Mouse (Mus musculus) hindbrain, embryonic 13.5 days (tissue): Measurements from ENCODE around the gene Cep57l1. TPM values are rescaled to one million over a fixed set of nuclear protein-coding genes. Genes with fewer than 3 reads are reported as not detected.

Source experiments
- ATAC-seq: fragments of 200-750 bp; cut with Nextera tagmentation; 2 replicates; pipeline ENCODE4 v1.8.0; 2017; ENCODE audit warnings: moderate TSS enrichment; ENCODE audit not compliant: low FRiP score
- H3K27ac ChIP-seq: fragments of 300-500 bp; sonication (generic); 2 replicates; pipeline ENCODE4 v1.5.1; 2015; ENCODE audit warnings: inconsistent platforms, mild to moderate bottlenecking, moderate library complexity
- H3K27me3 ChIP-seq: fragments of 300-500 bp; sonication (generic); 2 replicates; pipeline ENCODE4 v1.6.1; 2015; ENCODE audit warnings: mild to moderate bottlenecking, inconsistent platforms
- H3K36me3 ChIP-seq: fragments of 300-500 bp; sonication (generic); 2 replicates; pipeline ENCODE4 v1.6.1; 2015; ENCODE audit warnings: mild to moderate bottlenecking, inconsistent platforms
- H3K4me1 ChIP-seq: fragments of 300-500 bp; sonication (generic); replicated peaks from 2 replicates; pipeline ENCODE4 v1.6.1; 2015; ENCODE audit warnings: inconsistent platforms
- H3K4me2 ChIP-seq: fragments of 300-500 bp; sonication (generic); 2 replicates; pipeline ENCODE4 v1.6.1; 2015; ENCODE audit warnings: inconsistent platforms, mild to moderate bottlenecking, moderate library complexity
- H3K4me3 ChIP-seq: fragments of 300-500 bp; sonication (generic); 2 replicates; pipeline ENCODE4 v1.5.1; 2015; ENCODE audit warnings: mild to moderate bottlenecking, inconsistent platforms
- H3K9ac ChIP-seq: fragments of 300-500 bp; sonication (generic); 2 replicates; pipeline ENCODE4 v1.6.1; 2015; ENCODE audit warnings: mild to moderate bottlenecking, inconsistent platforms
- H3K9me3 ChIP-seq: fragments of 300-500 bp; sonication (generic); 2 replicates; pipeline ENCODE4 v1.6.1; 2016; ENCODE audit warnings: inconsistent platforms
- WGBS: fragments of 180-500 bp; shearing (Covaris S2); methylation state at CpG from one replicate; pipeline ENCODE4 v1.1.7; 2015; 5-methylcytosine and 5-hydroxymethylcytosine counted together
- polyA plus RNA-seq: library from polyadenylated mRNA; unstranded; fragments of >200 nt; fragmentation: Nextera tagmentation; extraction: Ambion mirVana; gene quantifications from 2 replicates; pipeline ENCODE4 v1.2.1, GENCODE M21; 2015

Gene Cep57l1
- polyA plus RNA-seq, 1 experiment from 2014 or later = 14.4 TPM

DNA sequence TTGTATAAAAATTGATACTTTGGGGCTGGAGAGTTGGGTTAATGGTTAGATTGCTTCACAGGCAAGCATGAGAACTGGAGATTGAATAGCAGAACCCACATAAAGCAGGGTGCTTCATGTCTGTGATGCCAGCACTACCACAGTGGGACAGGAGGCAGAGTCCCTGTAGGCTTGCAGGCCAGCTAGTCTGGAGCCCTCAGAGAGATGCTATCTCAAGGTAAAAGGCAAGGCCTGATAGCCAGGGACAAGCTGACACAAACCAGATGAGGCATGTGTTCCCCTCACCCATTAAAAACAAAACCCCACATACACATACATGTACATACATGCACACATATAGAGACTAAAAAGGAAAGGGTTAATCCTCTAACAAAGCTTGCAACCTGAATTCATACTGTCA lies 51.6 kb downstream of the Cep57l1 start:
- Histone ChIP-seq H3K9ac (no peak overlapping the region), H3K27me3 (no peaks in the 10 kb centered on the region), H3K27ac (no peak overlapping the region), H3K4me2 (no peak overlapping the region), H3K36me3 (no peaks in the 10 kb centered on the region), H3K9me3 (no peaks in the 10 kb centered on the region), H3K4me3 (no peak overlapping the region), H3K4me1 (no peaks in the 10 kb centered on the region)
- ATAC-seq = no peak

DNA sequence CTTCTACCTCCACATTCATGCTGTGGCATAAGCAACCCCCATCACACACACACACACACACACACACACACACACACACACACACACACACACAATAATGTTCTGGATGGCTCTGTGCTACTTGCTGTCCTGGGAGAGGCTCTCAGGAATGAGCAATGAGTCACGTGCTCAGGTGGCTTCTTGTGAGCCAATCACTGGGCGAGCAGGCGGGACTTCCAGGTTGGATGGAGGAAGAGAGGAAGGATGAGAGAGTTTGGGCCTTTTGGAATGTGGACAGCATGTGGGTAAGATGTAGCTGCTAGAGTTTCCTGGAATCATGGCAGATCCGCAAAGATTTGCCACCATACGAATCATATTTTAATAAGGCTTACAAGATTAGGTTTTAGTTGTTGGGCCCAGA lies 52.4 kb downstream of the Cep57l1 start:
- ATAC-seq = no peak

DNA sequence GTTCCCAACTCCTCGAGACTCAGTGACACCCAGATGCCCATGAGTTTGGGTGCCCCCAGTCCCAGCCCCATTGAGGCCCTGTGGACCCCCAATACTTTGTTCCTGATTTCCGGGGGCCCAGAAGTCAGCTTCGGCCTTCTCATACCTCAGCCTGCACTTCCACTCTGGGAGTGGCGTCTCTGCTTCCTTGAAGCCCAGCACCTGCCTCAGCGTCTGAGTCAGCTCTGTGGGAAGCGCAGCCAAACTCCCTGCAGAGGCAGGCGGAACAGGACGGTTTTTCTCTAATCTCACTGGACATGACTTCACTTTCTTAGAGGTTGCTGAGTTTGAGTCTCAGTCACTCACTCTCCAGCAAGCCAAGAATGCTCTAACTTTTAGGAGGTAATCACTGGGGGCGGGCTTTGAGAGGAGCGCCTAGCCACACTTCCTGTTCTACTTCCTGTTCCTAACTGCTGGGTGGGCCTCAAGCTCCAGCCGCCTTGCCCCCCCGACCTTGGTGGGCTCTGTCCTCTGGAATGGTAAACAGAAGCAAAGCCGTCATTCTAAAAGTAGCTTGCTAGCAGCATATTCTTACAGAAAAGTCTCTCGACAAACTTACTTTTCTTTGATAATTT lies 57.7 kb downstream of the Cep57l1 start:
- WGBS = 82% methylated on average over 14 of the region's 14 CpGs
- no peaks in the 10 kb centered on the region for H3K36me3 ChIP-seq
- no peaks in the 10 kb centered on the region for H3K4me1 ChIP-seq
- no peak overlapping the region for H3K4me3 ChIP-seq
- no peak for ATAC-seq
- H3K4me2 ChIP-seq = no peak overlapping the region
- no peak overlapping the region for H3K27ac ChIP-seq
- no peaks in the 10 kb centered on the region for H3K27me3 ChIP-seq
- H3K9ac ChIP-seq = no peak overlapping the region
- H3K9me3 ChIP-seq = no peaks in the 10 kb centered on the region

More for the DNA sequence above, 52.4 kb downstream of the Cep57l1 start:
- no peak overlapping the region for H3K4me3 ChIP-seq
- no peaks in the 10 kb centered on the region for H3K27me3 ChIP-seq
- H3K36me3 ChIP-seq = no peaks in the 10 kb centered on the region
- 96% methylated on average over 5 of the region's 5 CpGs for WGBS
- no peaks in the 10 kb centered on the region for H3K9me3 ChIP-seq
- H3K27ac ChIP-seq = no peak overlapping the region
- H3K4me2 ChIP-seq = no peak overlapping the region
- H3K9ac ChIP-seq = no peak overlapping the region
- H3K4me1 ChIP-seq = no peaks in the 10 kb centered on the region

DNA sequence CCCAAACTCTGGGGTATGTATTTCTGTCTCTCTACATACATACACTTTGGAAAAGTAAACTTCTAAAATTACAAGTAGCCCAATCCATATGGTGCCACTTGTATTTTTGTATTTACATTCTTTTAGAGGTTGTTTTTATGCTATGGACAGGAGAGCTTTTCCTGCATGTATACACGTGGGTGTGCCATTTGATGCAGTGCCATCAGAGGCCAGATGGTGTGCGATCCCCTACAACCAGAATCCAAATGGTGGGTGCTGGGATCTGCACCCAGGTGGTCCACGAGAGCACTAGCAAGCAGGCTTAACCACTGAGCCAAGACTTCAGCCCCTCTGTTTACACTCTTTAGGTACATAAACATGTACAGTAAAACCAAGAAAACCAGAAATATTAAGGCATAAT lies 60.4 kb downstream of the Cep57l1 start:
- H3K4me1 ChIP-seq = no peaks in the 10 kb centered on the region
- no peak overlapping the region for H3K27ac ChIP-seq
- H3K27me3 ChIP-seq = no peaks in the 10 kb centered on the region
- no peak overlapping the region for H3K9ac ChIP-seq
- no peaks in the 10 kb centered on the region for H3K9me3 ChIP-seq
- no peaks in the 10 kb centered on the region for H3K36me3 ChIP-seq
- no peak overlapping the region for H3K4me2 ChIP-seq
- H3K4me3 ChIP-seq = no peak overlapping the region
- ATAC-seq = no peak
- WGBS = 81% methylated on average over 3 of the region's 3 CpGs

DNA sequence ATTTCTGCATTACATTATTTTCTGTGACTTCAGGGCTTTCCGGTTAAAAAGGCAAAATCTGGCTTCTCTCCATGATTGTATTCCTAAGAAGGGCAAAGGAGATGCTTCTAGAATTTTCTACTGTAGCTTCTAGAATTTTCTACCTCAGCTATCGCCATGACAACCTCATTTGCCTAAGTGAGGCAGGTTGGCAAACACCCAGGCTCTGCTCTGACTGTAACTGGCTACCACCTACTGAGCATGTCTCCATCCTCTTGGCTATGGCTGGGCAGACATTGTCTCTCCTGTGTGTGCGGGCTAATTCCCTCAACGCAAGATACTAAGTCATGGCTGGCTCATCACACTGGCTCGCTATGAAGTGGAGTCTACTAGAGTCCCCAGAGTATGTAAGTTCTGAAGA lies 63.1 kb downstream of the Cep57l1 start:
- 76% methylated on average over 5 of the region's 5 CpGs for WGBS
- Histone ChIP-seq H3K9ac (no peak overlapping the region), H3K4me2 (no peak overlapping the region), H3K27me3 (no peaks in the 10 kb centered on the region), H3K4me3 (no peak overlapping the region), H3K36me3 (no peaks in the 10 kb centered on the region), H3K4me1 (no peaks in the 10 kb centered on the region), H3K9me3 (no peaks in the 10 kb centered on the region), H3K27ac (no peak overlapping the region)
- no peak for ATAC-seq

DNA sequence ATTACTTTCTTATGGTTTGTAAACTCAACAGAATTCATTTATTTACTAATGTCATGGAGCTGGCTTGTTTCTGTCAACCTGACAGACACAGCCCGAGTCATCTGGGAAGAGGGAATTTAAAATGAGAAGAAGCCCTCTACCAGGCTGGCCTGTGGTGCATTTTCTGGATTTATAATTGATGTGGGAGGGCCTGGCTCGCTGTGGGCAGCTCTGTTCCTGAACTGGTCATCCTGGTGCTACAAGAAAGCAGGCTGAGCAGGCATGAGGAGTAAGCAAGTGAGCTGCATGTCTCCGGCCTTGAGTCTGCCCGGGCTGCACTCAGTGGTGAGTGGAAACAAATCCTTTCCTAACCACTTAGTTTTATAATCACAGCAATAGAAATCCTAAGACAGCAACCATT lies 65.7 kb downstream of the Cep57l1 start:
- H3K36me3 ChIP-seq = peaks cover 4% of the 10 kb centered on the region; the same call in 1 of the 2 replicates
- no peaks in the 10 kb centered on the region for H3K9me3 ChIP-seq
- no peak overlapping the region for H3K4me2 ChIP-seq
- no peak for ATAC-seq
- no peaks in the 10 kb centered on the region for H3K27me3 ChIP-seq
- 83% methylated on average over 4 of the region's 4 CpGs for WGBS
- no peak overlapping the region for H3K4me3 ChIP-seq
- H3K4me1 ChIP-seq = no peaks in the 10 kb centered on the region
- no peak overlapping the region for H3K27ac ChIP-seq
- no peak overlapping the region for H3K9ac ChIP-seq

DNA sequence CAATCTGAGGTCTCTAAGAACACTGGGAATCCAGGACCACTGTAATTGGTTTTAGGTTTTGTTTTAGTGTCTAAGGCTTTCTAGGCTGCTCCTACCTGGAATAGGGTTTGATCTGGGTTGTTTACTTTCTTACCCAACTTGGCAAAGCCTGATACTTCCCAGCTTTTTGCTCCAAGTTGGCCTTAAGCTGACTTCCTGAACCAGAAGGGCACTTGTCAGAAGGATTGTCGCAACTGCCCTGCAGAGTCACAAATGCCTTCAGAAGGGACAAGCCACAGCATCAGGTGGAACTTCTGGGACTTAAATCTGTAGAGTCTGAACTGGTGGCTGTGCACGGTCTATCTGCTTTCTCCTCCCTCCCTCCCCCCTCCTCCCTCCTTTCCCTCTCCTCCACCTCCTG lies 69.5 kb downstream of the Cep57l1 start:
- Histone ChIP-seq H3K9me3 (no peaks in the 10 kb centered on the region), H3K9ac (no peak overlapping the region), H3K4me1 (no peaks in the 10 kb centered on the region), H3K27me3 (no peaks in the 10 kb centered on the region), H3K4me2 (no peak overlapping the region), H3K27ac (no peak overlapping the region), H3K4me3 (no peak overlapping the region), H3K36me3 (peaks cover 24% of the 10 kb centered on the region)
- 95% methylated on average over 2 of the region's 2 CpGs for WGBS
- ATAC-seq = no peak

DNA sequence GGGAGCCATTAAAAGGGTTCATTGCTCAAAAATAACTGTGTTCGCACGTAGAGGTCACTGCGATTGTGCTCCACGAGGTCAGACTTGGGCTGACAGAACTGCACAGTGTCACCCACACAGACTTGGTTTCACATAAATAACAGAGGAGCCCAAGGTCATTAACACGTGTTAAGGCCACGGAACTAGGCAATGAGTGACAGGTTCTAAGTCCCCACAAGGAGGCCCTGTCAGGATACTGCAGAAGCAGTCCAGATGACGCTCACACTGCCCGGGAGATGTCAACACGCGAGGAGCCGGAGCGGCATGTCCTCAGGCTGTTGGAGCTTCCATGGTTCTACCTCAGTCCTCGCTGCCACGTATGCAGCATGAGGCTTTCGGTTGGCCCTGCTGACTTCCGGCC lies 72.4 kb downstream of the Cep57l1 start:
- Histone ChIP-seq H3K4me2 (no peak overlapping the region), H3K4me3 (no peak overlapping the region), H3K4me1 (no peaks in the 10 kb centered on the region), H3K9ac (no peak overlapping the region), H3K27ac (no peak overlapping the region), H3K9me3 (no peaks in the 10 kb centered on the region), H3K36me3 (peaks cover 24% of the 10 kb centered on the region), H3K27me3 (no peaks in the 10 kb centered on the region)
- no peak for ATAC-seq
- WGBS = 95% methylated on average over 16 of the region's 16 CpGs

DNA sequence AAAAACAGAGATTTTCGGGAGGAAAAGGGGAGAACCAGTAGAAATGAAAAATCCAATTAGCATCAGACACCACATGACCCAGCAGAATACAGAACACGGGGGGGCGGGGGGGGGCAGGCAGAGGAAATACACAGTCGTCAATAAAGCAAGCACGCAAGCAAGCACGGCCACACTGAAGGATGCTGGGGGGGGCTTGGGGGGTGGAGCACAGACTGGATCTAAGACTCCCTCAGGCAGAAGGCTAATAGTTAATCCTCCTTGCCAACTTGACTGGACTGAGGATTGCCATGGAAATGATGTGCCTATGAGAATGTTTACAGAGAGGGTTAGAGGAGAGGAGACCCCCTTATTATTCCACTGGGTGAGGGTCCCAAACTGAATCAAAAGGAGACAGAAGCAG lies 74.3 kb downstream of the Cep57l1 start:
- Histone ChIP-seq H3K4me3 (no peak overlapping the region), H3K27ac (no peak overlapping the region), H3K27me3 (no peaks in the 10 kb centered on the region), H3K4me1 (no peaks in the 10 kb centered on the region), H3K36me3 (peaks cover 27% of the 10 kb centered on the region), H3K9ac (no peak overlapping the region), H3K4me2 (no peak overlapping the region), H3K9me3 (no peaks in the 10 kb centered on the region)
- no peak for ATAC-seq
- 72% methylated on average over 6 of the region's 6 CpGs for WGBS

DNA sequence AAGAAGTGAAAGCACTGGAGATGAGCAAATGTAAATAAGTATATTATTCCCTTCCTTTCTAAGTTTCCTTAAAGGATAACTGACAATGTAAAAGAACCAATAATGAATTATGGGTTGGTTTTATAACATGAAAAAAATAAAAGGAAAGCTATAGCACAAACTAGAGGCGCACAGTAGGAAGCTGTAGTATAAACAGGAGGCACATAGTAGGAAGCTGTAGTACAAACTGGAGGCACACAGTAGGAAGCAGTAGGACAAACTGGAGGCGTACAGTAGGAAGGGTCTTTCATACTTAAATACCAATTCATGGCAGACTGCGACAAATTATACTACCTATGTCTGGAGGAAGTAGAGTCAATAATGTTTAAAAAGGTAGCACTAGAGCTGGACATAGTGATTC lies 76.5 kb downstream of the Cep57l1 start:
- H3K27ac ChIP-seq = no peak overlapping the region
- ATAC-seq = no peak
- H3K4me3 ChIP-seq = no peak overlapping the region
- 96% methylated on average over 3 of the region's 3 CpGs for WGBS
- H3K9ac ChIP-seq = no peak overlapping the region
- no peaks in the 10 kb centered on the region for H3K4me1 ChIP-seq
- peaks cover 23% of the 10 kb centered on the region for H3K36me3 ChIP-seq
- no peak overlapping the region for H3K4me2 ChIP-seq
- no peaks in the 10 kb centered on the region for H3K9me3 ChIP-seq
- no peaks in the 10 kb centered on the region for H3K27me3 ChIP-seq

DNA sequence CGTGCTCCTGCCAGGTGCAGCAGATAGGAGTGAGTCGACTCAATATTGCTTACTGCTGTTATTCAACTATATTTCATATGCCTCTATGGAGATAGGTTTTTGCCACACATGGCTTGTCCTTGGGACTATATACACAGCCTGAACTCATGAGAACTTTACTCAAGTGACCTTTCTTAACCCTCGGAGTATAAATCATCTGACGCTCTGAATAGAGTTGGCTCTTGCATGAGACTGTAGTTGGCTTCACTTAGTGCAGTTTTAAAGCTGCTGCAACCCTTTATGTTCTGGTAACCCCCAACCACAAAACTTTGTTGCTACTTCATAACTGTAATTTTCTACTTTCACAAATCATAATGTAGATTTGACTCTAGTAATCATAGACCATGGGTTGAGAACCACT lies 77.7 kb downstream of the Cep57l1 start:
- Histone ChIP-seq H3K9ac (no peak overlapping the region), H3K4me3 (no peak overlapping the region), H3K27me3 (no peaks in the 10 kb centered on the region), H3K36me3 (peaks cover 22% of the 10 kb centered on the region), H3K27ac (no peak overlapping the region), H3K9me3 (0 out of 2 replicates have a peak, but pooled peaks cover 4% of the 10 kb centered on the region), H3K4me2 (no peak overlapping the region), H3K4me1 (no peaks in the 10 kb centered on the region)
- 93% methylated on average over 4 of the region's 4 CpGs for WGBS
- no peak for ATAC-seq

DNA sequence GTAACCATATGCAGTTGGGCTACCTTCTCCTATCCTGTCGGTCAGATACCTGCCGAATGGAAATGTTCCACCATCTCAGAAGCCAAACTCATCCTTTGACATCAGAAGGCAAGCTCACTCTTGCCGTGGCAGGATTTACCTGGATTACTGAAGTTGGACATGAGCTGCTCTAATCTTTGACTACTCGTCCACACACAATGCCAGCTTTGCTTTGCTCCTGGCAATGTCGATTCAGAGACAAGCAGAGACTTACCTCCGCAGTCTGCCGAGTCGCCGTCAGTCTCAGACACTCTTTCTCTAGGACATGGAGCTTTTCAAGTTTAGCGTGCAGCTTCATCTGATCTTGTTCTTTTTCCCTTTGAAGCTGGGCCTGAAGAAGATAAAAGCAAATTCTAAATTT lies 78.9 kb downstream of the Cep57l1 start:
- Histone ChIP-seq H3K9ac (no peak overlapping the region), H3K27me3 (no peaks in the 10 kb centered on the region), H3K4me1 (no peaks in the 10 kb centered on the region), H3K27ac (no peak overlapping the region), H3K36me3 (peaks cover 18% of the 10 kb centered on the region), H3K4me2 (no peak overlapping the region), H3K4me3 (no peak overlapping the region), H3K9me3 (0 out of 2 replicates have a peak, but pooled peaks cover 4% of the 10 kb centered on the region)
- no peak for ATAC-seq
- WGBS = 96% methylated on average over 10 of the region's 10 CpGs

DNA sequence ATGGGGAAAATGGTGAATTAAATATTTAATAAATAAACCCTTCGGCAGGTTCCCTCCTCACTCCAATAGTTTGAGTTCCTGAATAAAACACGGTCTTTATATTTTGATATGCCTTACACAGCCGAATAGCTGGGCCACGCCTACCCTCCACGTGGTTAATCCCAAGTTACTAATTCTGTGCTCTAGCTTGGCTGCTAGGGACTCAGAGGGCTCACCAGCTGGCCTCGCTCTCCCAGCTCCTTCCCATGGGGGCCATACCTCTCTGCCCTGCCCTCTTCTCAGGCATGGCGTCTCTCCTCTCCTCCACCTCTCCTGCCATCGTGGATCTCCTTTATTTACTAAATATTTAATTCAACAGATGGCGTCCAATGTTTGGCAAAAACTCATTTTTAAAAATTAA lies 83.5 kb downstream of the Cep57l1 start:
- H3K27me3 ChIP-seq = no peaks in the 10 kb centered on the region
- WGBS = 87% methylated on average over 9 of the region's 9 CpGs

More for the DNA sequence above, 83.5 kb downstream of the Cep57l1 start:
- Histone ChIP-seq H3K4me3 (no peak overlapping the region), H3K9me3 (0 out of 2 replicates have a peak, but pooled peaks cover 4% of the 10 kb centered on the region), H3K36me3 (peaks cover 21% of the 10 kb centered on the region), H3K9ac (no peak overlapping the region), H3K4me2 (no peak overlapping the region), H3K27ac (no peak overlapping the region), H3K4me1 (no peaks in the 10 kb centered on the region)
- no peak for ATAC-seq
